Mouse (Mus musculus) small intestine, adult 2 months (tissue): ENCODE measurements around the gene Rita1.

ENCODE experiments used
- CTCF ChIP-seq: fragments of 200-500 bp; IDR thresholded peaks from 2 replicates; pipeline ENCODE4 v1.5.1; 2012; ENCODE audit warnings: low read depth, mild to moderate bottlenecking, control low read depth, inconsistent platforms, low read length, moderate library complexity, mixed read lengths; ENCODE audit not compliant: insufficient replicate concordance, insufficient read length; ENCODE audit errors: extremely low read depth
- POLR2A ChIP-seq: fragments of 200-500 bp; IDR thresholded peaks from 2 replicates; pipeline ENCODE4 v1.6.1; 2012; ENCODE audit warnings: low read depth, mild to moderate bottlenecking, control low read depth, inconsistent platforms, low read length, moderate library complexity

DNA sequence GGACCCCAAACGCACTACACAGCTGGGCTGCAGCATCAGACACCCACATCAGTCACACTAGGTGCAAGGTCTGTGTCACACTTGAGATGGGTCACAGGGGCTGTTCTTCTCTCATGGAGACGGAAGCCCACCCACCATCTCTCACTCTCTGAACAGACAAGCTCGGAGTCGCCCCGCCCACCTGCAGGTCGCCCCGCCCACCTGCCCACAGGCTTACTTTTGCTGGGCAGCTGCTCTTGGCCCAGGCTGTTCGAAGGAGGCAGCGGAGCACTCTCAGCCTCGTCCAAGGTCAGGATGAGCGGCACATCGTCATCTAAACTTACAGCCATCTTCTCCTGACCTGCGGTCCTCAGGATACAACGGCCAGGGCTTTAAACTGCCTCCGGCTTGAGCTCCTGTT lies 27.4 kb downstream of the Rita1 start:
- TF ChIP-seq CTCF (no peak), POLR2A (no peak)
